Mouse (Mus musculus): ENCODE data around the gene Sirt7.

GRCm38 (mm10) chr11:120613976-120614375 lies 11.1 kb downstream of the Sirt7 start:
- TF ChIP-seq CTCF (IDR thresholded peaks at IDR 0.05; ENCODE audit: extremely low read depth, insufficient read depth, insufficient read length, insufficient replicate concordance) (no peak), POLR2A (IDR thresholded peaks at IDR 0.05; ENCODE audit: low read depth, low read length) (no peak)

All from spleen, adult 2 months (tissue).